Mouse (Mus musculus): Measurements from ENCODE around the gene Chn1. TPM values are rescaled to one million over a fixed set of nuclear protein-coding genes. Genes with fewer than 3 reads are reported as not detected.

Chn1 gene
- polyA plus RNA-seq, 1 experiment from 2014 or later, result 70.1 TPM

DNA sequence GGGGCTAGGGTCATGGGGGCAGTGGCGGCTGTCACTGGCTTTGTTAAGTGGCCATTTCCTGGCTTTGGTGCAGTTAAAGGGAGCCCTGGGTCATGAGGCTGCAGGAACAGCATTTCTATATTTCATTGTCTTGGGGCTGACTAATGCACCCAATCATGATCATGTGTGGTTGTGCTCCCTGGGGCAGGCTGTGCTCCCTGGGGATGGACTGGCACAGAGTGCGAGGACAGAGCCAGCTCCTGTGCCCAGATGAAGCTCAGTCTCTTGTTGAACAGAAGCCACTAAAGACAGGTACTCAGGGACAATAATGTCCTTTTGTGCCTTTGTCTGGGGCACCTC, 182.1 kb downstream of the Chn1 start:
- no peaks in the 10 kb centered on the region for H3K9me3 ChIP-seq (ENCODE audit: control insufficient read depth, low read length)
- H3K36me3 ChIP-seq (ENCODE audit: control insufficient read depth, insufficient read depth, low read length), result no peaks in the 10 kb centered on the region
- no peak overlapping the region for H3K9ac ChIP-seq (ENCODE audit: low read depth, low read length)
- WGBS, result 83% methylated on average over 2 of the region's 2 CpGs
- no peak for ATAC-seq
- no peak overlapping the region for H3K27ac ChIP-seq (ENCODE audit: low read depth, low read length)
- no peak overlapping the region for H3K4me3 ChIP-seq (ENCODE audit: low read length)
- H3K27me3 ChIP-seq (replicated peaks; ENCODE audit: control insufficient read depth, insufficient read depth, low read length), result no peaks in the 10 kb centered on the region
- H3K4me2 ChIP-seq (ENCODE audit: low read length), result no peak overlapping the region
- no peaks in the 10 kb centered on the region; the same call in 1 of the 2 replicates for H3K4me1 ChIP-seq (ENCODE audit: control insufficient read depth, insufficient read depth, low read depth, low read length)

DNA sequence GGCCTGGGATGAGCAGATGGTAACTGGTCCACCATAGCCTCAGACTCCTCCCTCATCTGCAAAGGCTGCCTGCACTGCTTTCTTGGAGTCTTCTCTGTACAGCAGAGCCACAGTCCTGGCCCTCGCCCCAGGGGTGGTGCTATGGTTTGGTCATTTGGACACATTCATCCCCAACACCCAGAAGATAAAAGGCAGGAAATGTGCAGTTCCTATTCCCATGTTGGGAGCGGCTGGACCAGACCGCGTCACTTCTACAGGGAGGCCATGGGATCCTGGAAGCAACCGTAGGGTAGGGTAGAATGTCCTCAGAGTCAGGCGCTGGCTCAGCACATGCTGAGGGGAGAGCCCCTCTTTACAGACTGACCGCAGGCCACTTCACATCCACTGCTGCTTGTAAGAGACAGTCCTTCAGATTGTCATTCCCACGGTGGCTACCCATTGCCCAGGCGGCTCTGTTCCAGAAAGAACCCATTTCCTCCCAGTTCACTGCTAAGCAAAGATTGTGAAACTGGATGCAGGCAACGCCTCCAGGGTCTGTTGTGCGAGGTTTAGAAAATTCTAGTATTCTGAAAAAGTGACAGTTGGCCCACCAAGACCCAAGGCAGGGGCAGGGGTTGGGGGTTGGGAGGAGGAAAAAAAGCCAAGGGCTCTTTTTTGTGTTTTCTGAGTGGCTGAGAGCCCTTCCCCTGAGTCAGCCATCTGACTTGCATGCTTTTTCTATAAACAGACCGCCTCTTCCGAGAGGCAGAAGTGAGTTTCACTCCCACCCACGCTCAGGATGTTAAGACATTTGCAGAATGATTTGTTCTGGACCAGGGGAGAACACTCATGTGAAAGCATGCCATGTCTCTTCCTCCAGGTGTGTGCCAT, 182.7 kb downstream of the Chn1 start:
- Histone ChIP-seq H3K27me3 (replicated peaks; ENCODE audit: control insufficient read depth, insufficient read depth, low read length) (no peaks in the 10 kb centered on the region), H3K36me3 (ENCODE audit: control insufficient read depth, insufficient read depth, low read length) (no peaks in the 10 kb centered on the region), H3K9me3 (ENCODE audit: control insufficient read depth, low read length) (no peaks in the 10 kb centered on the region), H3K4me3 (ENCODE audit: low read length) (no peak overlapping the region), H3K9ac (ENCODE audit: low read depth, low read length) (no peak overlapping the region), H3K4me2 (ENCODE audit: low read length) (no peak overlapping the region), H3K27ac (ENCODE audit: low read depth, low read length) (no peak overlapping the region), H3K4me1 (ENCODE audit: control insufficient read depth, insufficient read depth, low read depth, low read length) (no peaks in the 10 kb centered on the region; the same call in 1 of the 2 replicates)
- ATAC-seq, result no peak
- WGBS, result 78% methylated on average over 14 of the region's 14 CpGs

- H3K4me1 ChIP-seq (ENCODE audit: control insufficient read depth, insufficient read depth, low read depth, low read length), result no peaks in the 10 kb centered on the region; the same call in 1 of the 2 replicates
- no peaks in the 10 kb centered on the region for H3K27me3 ChIP-seq (replicated peaks; ENCODE audit: control insufficient read depth, insufficient read depth, low read length)
- WGBS, result 60% methylated on average over 6 of the region's 6 CpGs
- H3K27ac ChIP-seq (ENCODE audit: low read depth, low read length), result no peak overlapping the region
- no peaks in the 10 kb centered on the region for H3K36me3 ChIP-seq (ENCODE audit: control insufficient read depth, insufficient read depth, low read length)
- no peak overlapping the region for H3K9ac ChIP-seq (ENCODE audit: low read depth, low read length)
- H3K4me3 ChIP-seq (ENCODE audit: low read length), result no peak overlapping the region
- H3K4me2 ChIP-seq (ENCODE audit: low read length), result no peak overlapping the region
- ATAC-seq, result no peak
- H3K9me3 ChIP-seq (ENCODE audit: control insufficient read depth, low read length), result no peaks in the 10 kb centered on the region
Measured at GRCm38 (mm10) chr2:73591246-73591645, 183.9 kb downstream of the Chn1 start.

DNA sequence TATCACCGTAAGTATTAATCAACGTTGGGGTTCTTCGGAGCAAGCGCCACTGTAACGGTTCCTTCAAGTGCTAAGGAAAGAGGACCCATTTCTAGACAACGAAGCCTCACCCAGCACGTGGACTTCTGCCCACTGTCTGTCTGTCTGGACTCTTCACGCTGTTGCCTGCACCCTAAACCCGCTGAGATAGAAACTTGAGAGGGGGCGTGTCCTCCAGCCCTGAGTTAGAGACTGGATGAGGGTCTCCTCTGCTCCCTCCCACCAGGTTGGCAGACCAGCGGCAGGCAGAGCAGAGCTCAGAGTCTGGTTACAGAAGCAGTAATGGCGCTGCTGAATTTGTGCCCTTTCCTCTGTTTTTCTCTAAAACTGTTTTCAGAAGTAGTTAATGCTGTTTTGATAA, 185.0 kb downstream of the Chn1 start:
- H3K4me2 ChIP-seq (ENCODE audit: low read length), result peak overlapping the region; percentile 57
- WGBS, result 8% methylated on average over 12 of the region's 12 CpGs
- no peak overlapping the region for H3K27ac ChIP-seq (ENCODE audit: low read depth, low read length)
- ATAC-seq, result peak; percentile 35; the same call in 1 of the 2 replicates
- peak overlapping the region; percentile 52 for H3K9ac ChIP-seq (ENCODE audit: low read depth, low read length)
- peak overlapping the region; percentile 30 for H3K4me3 ChIP-seq (ENCODE audit: low read length)
- no peaks in the 10 kb centered on the region; the same call in 1 of the 2 replicates for H3K4me1 ChIP-seq (ENCODE audit: control insufficient read depth, insufficient read depth, low read depth, low read length)
- H3K9me3 ChIP-seq (ENCODE audit: control insufficient read depth, low read length), result no peaks in the 10 kb centered on the region
- no peaks in the 10 kb centered on the region for H3K36me3 ChIP-seq (ENCODE audit: control insufficient read depth, insufficient read depth, low read length)
- H3K27me3 ChIP-seq (replicated peaks; ENCODE audit: control insufficient read depth, insufficient read depth, low read length), result no peaks in the 10 kb centered on the region

- 73% methylated on average over 2 of the region's 2 CpGs for WGBS
- no peaks in the 10 kb centered on the region; the same call in 1 of the 2 replicates for H3K4me1 ChIP-seq (ENCODE audit: control insufficient read depth, insufficient read depth, low read depth, low read length)
- ATAC-seq, result no peak
Measured at GRCm38 (mm10) chr2:73588951-73589350, 186.2 kb downstream of the Chn1 start.

GRCm38 (mm10) chr2:73587109-73587506, 188.0 kb downstream of the Chn1 start:
- no peak for ATAC-seq
- Histone ChIP-seq H3K4me2 (ENCODE audit: low read length) (no peak overlapping the region), H3K9me3 (ENCODE audit: control insufficient read depth, low read length) (no peaks in the 10 kb centered on the region), H3K9ac (ENCODE audit: low read depth, low read length) (no peak overlapping the region), H3K27ac (ENCODE audit: low read depth, low read length) (no peak overlapping the region), H3K27me3 (replicated peaks; ENCODE audit: control insufficient read depth, insufficient read depth, low read length) (peaks cover 3% of the 10 kb centered on the region; the same call in 1 of the 2 replicates), H3K4me1 (ENCODE audit: control insufficient read depth, insufficient read depth, low read depth, low read length) (no peaks in the 10 kb centered on the region; the same call in 1 of the 2 replicates), H3K4me3 (ENCODE audit: low read length) (no peak overlapping the region), H3K36me3 (ENCODE audit: control insufficient read depth, insufficient read depth, low read length) (no peaks in the 10 kb centered on the region)
- WGBS, result 56% methylated on average over 4 of the region's 4 CpGs

More at GRCm38 (mm10) chr2:73588951-73589350, 186.2 kb downstream of the Chn1 start:
- no peak overlapping the region for H3K4me3 ChIP-seq (ENCODE audit: low read length)
- H3K27me3 ChIP-seq (replicated peaks; ENCODE audit: control insufficient read depth, insufficient read depth, low read length), result no peaks in the 10 kb centered on the region
- H3K4me2 ChIP-seq (ENCODE audit: low read length), result no peak overlapping the region
- H3K36me3 ChIP-seq (ENCODE audit: control insufficient read depth, insufficient read depth, low read length), result no peaks in the 10 kb centered on the region
- no peaks in the 10 kb centered on the region for H3K9me3 ChIP-seq (ENCODE audit: control insufficient read depth, low read length)
- H3K27ac ChIP-seq (ENCODE audit: low read depth, low read length), result no peak overlapping the region
- no peak overlapping the region for H3K9ac ChIP-seq (ENCODE audit: low read depth, low read length)

DNA sequence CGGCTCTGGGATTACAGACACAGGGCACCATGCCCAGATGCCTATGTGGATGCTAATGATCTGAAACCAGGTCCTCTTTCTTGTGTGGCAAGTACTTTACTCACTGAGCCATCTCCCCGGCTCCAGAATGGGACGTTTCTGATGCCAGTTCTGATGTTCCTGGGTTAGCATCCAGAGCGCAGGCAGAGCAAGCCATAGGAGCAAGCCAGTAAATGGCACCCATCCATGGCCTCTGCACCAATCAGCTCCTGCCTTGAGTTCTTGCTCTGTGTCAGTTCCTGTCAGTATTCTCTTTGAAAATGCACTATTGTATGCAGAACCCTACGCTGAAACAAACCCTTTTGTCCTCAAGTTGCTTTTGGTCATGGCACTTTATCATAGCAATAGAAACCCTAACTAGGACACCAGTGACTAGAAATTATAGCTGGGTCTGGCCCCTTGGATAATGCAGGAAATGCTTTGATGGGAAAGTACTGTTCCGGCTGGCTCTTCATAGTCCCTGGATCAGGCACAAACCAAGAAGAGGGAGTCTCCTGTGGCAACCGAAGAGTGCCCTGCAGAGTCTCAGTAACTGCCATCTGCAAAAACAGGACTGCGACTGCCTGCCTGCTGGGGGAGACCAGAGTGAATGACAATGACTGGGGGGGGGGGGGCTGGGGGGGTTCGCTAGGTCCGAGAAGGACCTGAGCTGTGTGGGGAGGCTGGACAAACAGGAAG, 188.6 kb downstream of the Chn1 start:
- 43% methylated on average over 10 of the region's 10 CpGs for WGBS
- Histone ChIP-seq H3K27me3 (replicated peaks; ENCODE audit: control insufficient read depth, insufficient read depth, low read length) (peaks cover 3% of the 10 kb centered on the region; the same call in 1 of the 2 replicates), H3K27ac (ENCODE audit: low read depth, low read length) (no peak overlapping the region), H3K9me3 (ENCODE audit: control insufficient read depth, low read length) (no peaks in the 10 kb centered on the region), H3K9ac (ENCODE audit: low read depth, low read length) (no peak overlapping the region), H3K4me1 (ENCODE audit: control insufficient read depth, insufficient read depth, low read depth, low read length) (no peaks in the 10 kb centered on the region; the same call in 1 of the 2 replicates), H3K36me3 (ENCODE audit: control insufficient read depth, insufficient read depth, low read length) (no peaks in the 10 kb centered on the region), H3K4me2 (ENCODE audit: low read length) (no peak overlapping the region; the same call in 1 of the 2 replicates), H3K4me3 (ENCODE audit: low read length) (no peak overlapping the region)
- no peak for ATAC-seq

- ATAC-seq, result peak; percentile 56; the same call in 1 of the 2 replicates
- peak overlapping the region; percentile 79 for H3K4me2 ChIP-seq (ENCODE audit: low read length)
- 7% methylated on average over 12 of the region's 12 CpGs for WGBS
- no peaks in the 10 kb centered on the region for H3K36me3 ChIP-seq (ENCODE audit: control insufficient read depth, insufficient read depth, low read length)
- no peaks in the 10 kb centered on the region for H3K9me3 ChIP-seq (ENCODE audit: control insufficient read depth, low read length)
- peak overlapping the region; percentile 44 for H3K4me3 ChIP-seq (ENCODE audit: low read length)
- H3K27ac ChIP-seq (ENCODE audit: low read depth, low read length), result peak overlapping the region; percentile 29; the same call in 1 of the 2 replicates
- peak overlapping the region; percentile 54 for H3K9ac ChIP-seq (ENCODE audit: low read depth, low read length)
- H3K27me3 ChIP-seq (replicated peaks; ENCODE audit: control insufficient read depth, insufficient read depth, low read length), result peaks cover 3% of the 10 kb centered on the region; the same call in 1 of the 2 replicates
- H3K4me1 ChIP-seq (ENCODE audit: control insufficient read depth, insufficient read depth, low read depth, low read length), result no peaks in the 10 kb centered on the region; the same call in 1 of the 2 replicates
Measured at GRCm38 (mm10) chr2:73585347-73585831, 189.8 kb downstream of the Chn1 start.
